Mouse (Mus musculus) MEL (cell line): ENCODE data around the gene Fyn. TPM values are rescaled to one million over a fixed set of nuclear protein-coding genes. Genes with fewer than 3 reads are reported as not detected.

Source experiments
- DNase-seq: peaks from one replicate; pipeline ENCODE4 v3.0.0; 2011; ENCODE audit warnings: low read depth, low spot score
- H3K27ac ChIP-seq: 2 replicates; pipeline ENCODE4 v1.5.1; 2012; ENCODE audit warnings: low read depth, mild to moderate bottlenecking, control low read depth, low read length, moderate library complexity; ENCODE audit not compliant: control insufficient read depth
- H3K27me3 ChIP-seq, 2 experiments: fragments of 150-350 bp in 1 of 2; sonication (generic) in 1 of 2; 2 replicates each; pipeline ENCODE4 v1.6.1; 2012; ENCODE audit warnings: low read length in 2 of 2, mild to moderate bottlenecking in 2 of 2, improper control_type of control experiment in 1 of 2, moderate library complexity in 1 of 2; ENCODE audit not compliant: insufficient read depth in 2 of 2, control insufficient read depth in 1 of 2
- H3K36me3 ChIP-seq, 2 experiments: 2 replicates each; pipeline ENCODE4 v1.6.1; 2012 to 2014; ENCODE audit warnings: low read length in 2 of 2, improper control_type of control experiment in 1 of 2, inconsistent platforms in 1 of 2, mild to moderate bottlenecking in 1 of 2; ENCODE audit not compliant: insufficient read depth in 2 of 2, control insufficient read depth in 1 of 2
- H3K4me1 ChIP-seq, 2 experiments: fragments of 150-350 bp in 1 of 2; sonication (generic) in 1 of 2; 2 replicates each; pipeline ENCODE4 v1.6.1; 2012; ENCODE audit warnings: low read length in 2 of 2, improper control_type of control experiment in 1 of 2, mild to moderate bottlenecking in 1 of 2; ENCODE audit not compliant: insufficient read depth in 2 of 2, control insufficient read depth in 1 of 2
- H3K4me3 ChIP-seq, 2 experiments: fragments of 150-350 bp in 1 of 2; sonication (generic) in 1 of 2; 2 replicates each; pipeline ENCODE4 v1.5.1; 2012; ENCODE audit warnings: low read depth in 2 of 2, low read length in 2 of 2, mild to moderate bottlenecking in 2 of 2, moderate library complexity in 2 of 2, control low read depth in 1 of 2, improper control_type of control experiment in 1 of 2; ENCODE audit not compliant: control insufficient read depth in 1 of 2, insufficient read depth in 1 of 2
- H3K79me2 ChIP-seq: 2 replicates; pipeline ENCODE4 v1.6.1; 2012; ENCODE audit warnings: mild to moderate bottlenecking, low read length, moderate library complexity; ENCODE audit not compliant: control insufficient read depth, poor library complexity, insufficient read depth
- H3K9ac ChIP-seq: 2 replicates; pipeline ENCODE4 v1.6.1; 2012; ENCODE audit warnings: low read depth, mild to moderate bottlenecking, control low read depth, low read length, moderate library complexity; ENCODE audit not compliant: control insufficient read depth, poor library complexity, severe bottlenecking
- H3K9me3 ChIP-seq: fragments of 150-350 bp; sonication (generic); replicated peaks from 2 replicates; pipeline ENCODE4 v1.6.1; 2012; ENCODE audit warnings: mild to moderate bottlenecking, low read length, improper control_type of control experiment, moderate library complexity; ENCODE audit not compliant: insufficient read depth
- ELF1 ChIP-seq: IDR thresholded peaks from 2 replicates; pipeline ENCODE4 v1.6.1; 2014; ENCODE audit warnings: low read depth, mild to moderate bottlenecking, inconsistent platforms, low read length, improper control_type of control experiment, moderate library complexity
- MXI1 ChIP-seq: IDR thresholded peaks from 2 replicates; pipeline ENCODE4 v1.6.1; 2011; ENCODE audit warnings: mild to moderate bottlenecking, low read depth, low read length, improper control_type of control experiment
- polyA plus RNA-seq, 2 experiments: library from polyadenylated mRNA; stranded (reverse) in 1 of 2; unstranded in 1 of 2; fragments of >175 nt in 1 of 2; fragments of >200 nt in 1 of 2; gene quantifications; 2 replicates each; pipeline versions ENCODE4 v1.2.1 to v1.2.4; 2012; ENCODE audit warnings: low replicate concordance in 2 of 2, low read depth in 1 of 2; ENCODE audit not compliant: insufficient read length in 2 of 2, insufficient read depth in 1 of 2, missing spikeins in 1 of 2
- total RNA-seq: library from RNA; depleted of rRNA; stranded (reverse); fragments of 300-350 nt; gene quantifications from 2 replicates; pipeline ENCODE4 v1.2.3, GENCODE M21; 2012; rRNA removed

The Fyn gene
- total and polyA plus RNA-seq, 3 experiments: 0.03 TPM; not detected in 2

DNA sequence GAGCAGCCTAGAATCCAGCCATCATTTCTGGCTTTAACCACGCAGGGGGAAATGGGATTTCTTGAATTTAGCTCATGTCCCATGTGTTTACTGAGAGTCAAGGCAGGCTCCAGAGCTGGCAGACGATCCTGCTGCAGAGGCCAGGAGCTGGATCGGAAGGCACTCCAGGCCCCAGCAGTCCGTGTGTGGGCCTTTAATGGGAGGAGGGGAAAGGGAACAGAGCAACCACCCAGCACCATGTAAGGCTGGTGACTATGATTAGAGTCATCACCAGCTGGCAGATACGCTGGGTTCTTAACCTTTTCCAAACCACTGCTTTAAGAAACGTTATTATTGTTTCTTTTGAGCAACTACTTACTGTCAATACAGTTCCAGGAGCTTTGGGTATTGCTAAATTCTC, 246.0 kb downstream of the Fyn start:
- H3K9ac ChIP-seq: no peak overlapping the region
- H3K4me3 ChIP-seq: no peak overlapping the region
- no peaks in the 10 kb centered on the region for H3K79me2 ChIP-seq
- no peak for DNase-seq
- H3K27ac ChIP-seq: no peak overlapping the region
- TF ChIP-seq MXI1 (no peak), ELF1 (no peak)
- H3K27me3 ChIP-seq: no peaks in the 10 kb centered on the region
- no peaks in the 10 kb centered on the region for H3K4me1 ChIP-seq
- H3K36me3 ChIP-seq: no peaks in the 10 kb centered on the region
- no peaks in the 10 kb centered on the region for H3K9me3 ChIP-seq

Other genes starting within 250 kb of the Fyn start
- gene Fam229b, start 234.9 kb upstream of the Fyn start, total RNA-seq: 0.46 and 1.2 TPM in 2 replicates
- 1 to 10 TPM in 1 of 2 experiments, not detected in 1; 1.5 TPM for gene Fam229b, start 234.9 kb upstream of the Fyn start, polyA plus RNA-seq
- gene Tube1, start 234.9 kb upstream of the Fyn start, total RNA-seq: 2.5 TPM in 2 replicates
- 1 to 10 TPM in 1 of 2 experiments, not detected in 1; 7.2 TPM for gene Tube1, start 234.9 kb upstream of the Fyn start, polyA plus RNA-seq
- gene Ccn6, start 205.1 kb upstream of the Fyn start, total RNA-seq: not detected in 2 replicates
- under 1 TPM in 1 of 2 experiments, not detected in 1; 0.43 TPM for gene Ccn6, start 205.1 kb upstream of the Fyn start, polyA plus RNA-seq
- gene Traf3ip2, start 244.1 kb downstream of the Fyn start, total RNA-seq: 0.85 and 1.3 TPM in 2 replicates
- 1 to 10 TPM in 1 of 2 experiments, not detected in 1; 3.0 TPM for gene Traf3ip2, start 244.1 kb downstream of the Fyn start, polyA plus RNA-seq